Mouse (Mus musculus) G1E (cell line): ENCODE measurements around the gene Clic5.

Experiments
- GATA1 ChIP-seq: IDR thresholded peaks from 2 replicates; pipeline ENCODE4 v1.6.1; 2012; ENCODE audit warnings: borderline replicate concordance, low read length, inconsistent platforms, mixed read lengths
- TAL1 ChIP-seq: conservative IDR thresholded peaks from 2 replicates; pipeline ENCODE4 v1.6.1; 2012; ENCODE audit warnings: low read depth, low read length, inconsistent platforms, mixed read lengths

- TF ChIP-seq TAL1 (no peak), GATA1 (no peak)
Measured at GRCm38 (mm10) chr17:44297221-44297620, 108.8 kb downstream of the Clic5 start.
